Mouse (Mus musculus): ENCODE measurements around the gene Olfr766-ps1.
"Not testable (repeated sequence)": the region's sequence is repeated elsewhere in the genome, so short reads cannot be mapped to it uniquely, and the experiment has no call there.

Olfr766-ps1 gene

GRCm38 (mm10) chr10:129068877-129069276, at the start of gene Olfr766-ps1:
Gene Olfr766-ps1, minus strand, starts transcription at chr10:129068977.
- no peak for DNase-seq (ENCODE audit: low read depth, low spot score)

GRCm38 (mm10) chr10:129117761-129118160, 49.0 kb upstream of the Olfr766-ps1 start, which contains the start of gene Olfr769:
Gene Olfr769, minus strand, starts transcription at chr10:129117861.
- no peak for DNase-seq (ENCODE audit: low read depth, low spot score)

- no peak for DNase-seq (ENCODE audit: low read depth, low spot score)
These were observed 46.4 kb upstream of the Olfr766-ps1 start for GRCm38 (mm10) chr10:129115146-129115545.

GRCm38 (mm10) chr10:129101231-129101630, 32.5 kb upstream of the Olfr766-ps1 start:
- no peak for DNase-seq (ENCODE audit: low read depth, low spot score)

- DNase-seq (ENCODE audit: low read depth, low spot score): no peak
These were observed 30.5 kb upstream of the Olfr766-ps1 start, which contains the start of gene Olfr768 for GRCm38 (mm10) chr10:129099275-129099674. Gene Olfr768, minus strand, starts transcription at chr10:129099375.

- DNase-seq (ENCODE audit: low read depth, low spot score): not testable (repeated sequence)
These were observed 14.0 kb upstream of the Olfr766-ps1 start, which contains the start of gene Olfr767 for GRCm38 (mm10) chr10:129082810-129083209. Gene Olfr767, minus strand, starts transcription at chr10:129082910.

GRCm38 (mm10) chr10:129049898-129050297, 18.9 kb downstream of the Olfr766-ps1 start, which contains the start of gene Olfr765:
Gene Olfr765, minus strand, starts transcription at chr10:129049998.
- not testable (repeated sequence) for DNase-seq (ENCODE audit: low read depth, low spot score)

GRCm38 (mm10) chr10:129039796-129040195, 29.0 kb downstream of the Olfr766-ps1 start, which contains the start of gene Olfr764-ps1:
Gene Olfr764-ps1, minus strand, starts transcription at chr10:129039896.
- DNase-seq (ENCODE audit: low read depth, low spot score): no peak

GRCm38 (mm10) chr10:129028343-129028742, 40.4 kb downstream of the Olfr766-ps1 start:
- no peak for DNase-seq (ENCODE audit: low read depth, low spot score)

- DNase-seq (ENCODE audit: low read depth, low spot score): peak; percentile 58
These were observed 42.6 kb downstream of the Olfr766-ps1 start for GRCm38 (mm10) chr10:129026018-129026662.

- no peak for DNase-seq (ENCODE audit: low read depth, low spot score)
These were observed 45.5 kb downstream of the Olfr766-ps1 start for GRCm38 (mm10) chr10:129023319-129023718.

GRCm38 (mm10) chr10:129014477-129014876, 54.3 kb downstream of the Olfr766-ps1 start:
- DNase-seq (ENCODE audit: low read depth, low spot score): no peak

All from forelimb bud, embryonic 11.5 days (tissue).